Mouse (Mus musculus): ENCODE results near the gene Sarnp. TPM values are rescaled to one million over a fixed set of nuclear protein-coding genes. Genes with fewer than 3 reads are reported as not detected.
"Not testable (repeated sequence)": the region's sequence is repeated elsewhere in the genome, so short reads cannot be mapped to it uniquely, and the experiment has no call there.

Gene Sarnp
- polyA plus RNA-seq, 1 experiment: 6.2 TPM

GRCm38 (mm10) chr10:128806086-128806485 lies 11.0 kb upstream of the Sarnp start:
- WGBS: 20% methylated on average over 6 of the region's 6 CpGs
- DNase-seq (ENCODE audit: low read depth, low spot score): no peak

- WGBS: 81% methylated on average over 8 of the region's 8 CpGs
- DNase-seq (ENCODE audit: low read depth, low spot score): no peak
Observed at GRCm38 (mm10) chr10:128807018-128807417, 10.1 kb upstream of the Sarnp start.

- 83% methylated on average over 4 of the region's 4 CpGs for WGBS
- DNase-seq (ENCODE audit: low read depth, low spot score): no peak
Observed at GRCm38 (mm10) chr10:128820217-128820616, 3.1 kb downstream of the Sarnp start.

GRCm38 (mm10) chr10:128821358-128822056 lies 4.4 kb downstream of the Sarnp start, which contains the start of gene Ormdl2:
Gene Ormdl2 (minus strand): TSS chr10:128821645.
- peak; percentile 100 for DNase-seq (ENCODE audit: low read depth, low spot score)
- WGBS: under 1% methylated on average over 46 of the region's 46 CpGs

- WGBS: 2% methylated on average over 13 of the region's 13 CpGs
Observed at GRCm38 (mm10) chr10:128822135-128822534, 5.0 kb downstream of the Sarnp start.

GRCm38 (mm10) chr10:128823087-128823486 lies 6.0 kb downstream of the Sarnp start:
- DNase-seq (ENCODE audit: low read depth, low spot score): not testable (repeated sequence)
- 66% methylated on average over 4 of the region's 4 CpGs for WGBS

More at GRCm38 (mm10) chr10:128822135-128822534, 5.0 kb downstream of the Sarnp start:
- DNase-seq (ENCODE audit: low read depth, low spot score): no peak

GRCm38 (mm10) chr10:128823821-128824220 lies 6.7 kb downstream of the Sarnp start:
- no peak for DNase-seq (ENCODE audit: low read depth, low spot score)
- 93% methylated on average over 9 of the region's 9 CpGs for WGBS

GRCm38 (mm10) chr10:128837400-128837799 lies 20.3 kb downstream of the Sarnp start:
- no peak for DNase-seq (ENCODE audit: low read depth, low spot score)

- DNase-seq (ENCODE audit: low read depth, low spot score): no peak
Observed at GRCm38 (mm10) chr10:128839434-128839833, 22.3 kb downstream of the Sarnp start.

- no peak for DNase-seq (ENCODE audit: low read depth, low spot score)
Observed at GRCm38 (mm10) chr10:128840612-128841011, 23.5 kb downstream of the Sarnp start.

- 88% methylated on average over 5 of the region's 5 CpGs for WGBS
- no peak for DNase-seq (ENCODE audit: low read depth, low spot score)
Observed at GRCm38 (mm10) chr10:128843260-128843659, 26.1 kb downstream of the Sarnp start.

GRCm38 (mm10) chr10:128845516-128845915 lies 28.4 kb downstream of the Sarnp start:
- DNase-seq (ENCODE audit: low read depth, low spot score): no peak
- 26% methylated on average over 2 of the region's 2 CpGs for WGBS

GRCm38 (mm10) chr10:128846664-128847063 lies 29.5 kb downstream of the Sarnp start:
- WGBS: 96% methylated on average over 4 of the region's 4 CpGs

GRCm38 (mm10) chr10:128848426-128848825 lies 31.3 kb downstream of the Sarnp start:
- WGBS: 31% methylated on average over 2 of the region's 2 CpGs
- no peak for DNase-seq (ENCODE audit: low read depth, low spot score)

More at GRCm38 (mm10) chr10:128846664-128847063, 29.5 kb downstream of the Sarnp start:
- DNase-seq (ENCODE audit: low read depth, low spot score): no peak

- no peak for DNase-seq (ENCODE audit: low read depth, low spot score)
- 45% methylated on average over 3 of the region's 3 CpGs for WGBS
Observed at GRCm38 (mm10) chr10:128850339-128850738, 33.2 kb downstream of the Sarnp start.

- DNase-seq (ENCODE audit: low read depth, low spot score): no peak
Observed at GRCm38 (mm10) chr10:128861176-128861575, 44.0 kb downstream of the Sarnp start.

- DNase-seq (ENCODE audit: low read depth, low spot score): no peak
- 74% methylated on average over 3 of the region's 3 CpGs for WGBS
Observed at GRCm38 (mm10) chr10:128866042-128866441, 48.9 kb downstream of the Sarnp start.

- 86% methylated on average over 1 of the region's 1 CpGs for WGBS
- no peak for DNase-seq (ENCODE audit: low read depth, low spot score)
Observed at GRCm38 (mm10) chr10:128866518-128866917, 49.4 kb downstream of the Sarnp start.

- no peak for DNase-seq (ENCODE audit: low read depth, low spot score)
Observed at GRCm38 (mm10) chr10:128870341-128870740, 53.2 kb downstream of the Sarnp start.

GRCm38 (mm10) chr10:128878291-128878690 lies 61.2 kb downstream of the Sarnp start:
- no peak for DNase-seq (ENCODE audit: low read depth, low spot score)

More at GRCm38 (mm10) chr10:128870341-128870740, 53.2 kb downstream of the Sarnp start:
- WGBS: 74% methylated on average over 3 of the region's 3 CpGs

- 87% methylated on average over 2 of the region's 2 CpGs for WGBS
- no peak for DNase-seq (ENCODE audit: low read depth, low spot score)
Observed at GRCm38 (mm10) chr10:128878811-128879210, 61.7 kb downstream of the Sarnp start.

- no peak for DNase-seq (ENCODE audit: low read depth, low spot score)
Observed at GRCm38 (mm10) chr10:128882067-128882466, 64.9 kb downstream of the Sarnp start.

More at GRCm38 (mm10) chr10:128882067-128882466, 64.9 kb downstream of the Sarnp start:
- WGBS: 94% methylated on average over 5 of the region's 5 CpGs

Data from large intestine, adult 2 months (tissue).